13 mouse cellular contexts compared by ENCODE assay signal in the genomic region with DNA sequence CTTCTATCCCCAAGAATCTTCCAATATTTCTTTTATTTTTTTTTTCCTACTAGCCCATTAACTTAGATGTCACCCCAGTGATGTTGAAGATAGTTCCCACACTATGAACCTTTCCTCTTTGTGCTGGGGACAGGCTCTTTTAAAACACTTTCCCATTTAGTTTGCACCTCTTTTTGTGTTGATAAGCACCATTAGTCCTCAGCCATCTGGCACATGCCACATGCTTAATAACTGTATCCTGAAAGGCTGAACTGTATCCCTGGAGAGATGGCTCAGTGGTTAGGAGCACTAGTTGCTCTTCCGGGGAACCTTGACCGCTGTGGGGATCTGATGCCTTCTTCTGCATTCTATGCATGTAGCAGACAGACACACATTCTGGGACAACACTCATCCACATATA.
"Had no signal": no experiment of that assay in that cellular context is flagged by ENCODE, and none has a peak within 500 bp of the region (broad histone marks: within the 10 kb centered on the region; RNA-seq: fewer than 3 reads in every experiment).

No protein-coding gene starts in this region.

- DNase-seq: lung, adult 18-20 months; lung, embryonic 14.5 days; lung, postnatal 10 days; lung, postnatal 4 days; midbrain, embryonic 14.5 days; retina, postnatal 1 day; right cerebral cortex, adult 18-20 months; right cerebral cortex, postnatal 25 days; right cerebral cortex, postnatal 4 days; spleen, adult 18-20 months; thymus, adult 18-20 months; thymus, postnatal 14 days; thymus, postnatal 36 days had no signal
